Mouse (Mus musculus): ENCODE measurements at regions not wholly inside any gene's neighbourhood (a gene's known extent, or its start where the extent isn't known, plus 50 kb on each side); places are given as distances from the start of the nearest gene placed in this dataset.

GRCm38 (mm10) chr5:46443805-46444340, 586.5 kb upstream of the Lcorl start:
- TF ChIP-seq POLR2A (IDR thresholded peaks at IDR 0.05; ENCODE audit: borderline replicate concordance, control insufficient read depth, low read depth, low read length), result no peak
- no peak for TF ChIP-seq CTCF (IDR thresholded peaks at IDR 0.05; ENCODE audit: control insufficient read depth, insufficient read depth, low read length)

Data from bone marrow, adult 2 months (tissue).